Mouse (Mus musculus): ENCODE results near the gene Pde1b.

Pde1b gene

GRCm38 (mm10) chr15:103549475-103549874, 46.6 kb downstream of the Pde1b start:
- no peak for DNase-seq (ENCODE audit: low spot score in 2 of 2)

- DNase-seq (ENCODE audit: low spot score in 2 of 2): no peak
Observed at GRCm38 (mm10) chr15:103551053-103551452, 48.2 kb downstream of the Pde1b start.

GRCm38 (mm10) chr15:103552096-103552690, 49.4 kb downstream of the Pde1b start:
- DNase-seq (ENCODE audit: low spot score in 2 of 2): peak in 1 of 2 experiments; percentile 8

GRCm38 (mm10) chr15:103564981-103565380, 62.1 kb downstream of the Pde1b start, which contains the start of gene Glycam1:
Gene Glycam1 (minus strand): TSS chr15:103565081.
- no peak for DNase-seq (ENCODE audit: low spot score in 2 of 2)
